Mouse (Mus musculus): ENCODE measurements around the gene Camk2g.

GRCm38 (mm10) chr14:20837681-20838080 lies 43.8 kb upstream of the Camk2g start:
- no peak for TF ChIP-seq POLR2A (IDR thresholded peaks at IDR 0.05; ENCODE audit: control insufficient read depth, low read depth, low read length)
- no peak for TF ChIP-seq CTCF (IDR thresholded peaks at IDR 0.05; ENCODE audit: control insufficient read depth, insufficient read depth, insufficient replicate concordance, low read depth, low read length)
